Mouse (Mus musculus) embryonic fibroblast, embryonic 13.5 days (primary cell): ENCODE results near the gene Mrpl20. TPM values are rescaled to one million over a fixed set of nuclear protein-coding genes. Genes with fewer than 3 reads are reported as not detected.

Source experiments
- H3K27ac ChIP-seq: 2 replicates; pipeline ENCODE4 v1.5.1; 2012; ENCODE audit warnings: low read length, control low read depth, inconsistent platforms; ENCODE audit not compliant: insufficient read depth
- H3K4me1 ChIP-seq: 2 replicates; pipeline ENCODE4 v1.6.1; 2011; ENCODE audit warnings: low read length; ENCODE audit not compliant: control insufficient read depth, insufficient read depth
- H3K4me3 ChIP-seq: 2 replicates; pipeline ENCODE4 v1.5.1; 2011; ENCODE audit warnings: mild to moderate bottlenecking, control low read depth, low read length; ENCODE audit not compliant: insufficient read depth
- CTCF ChIP-seq: IDR thresholded peaks from 2 replicates; pipeline ENCODE4 v1.5.1; 2011; ENCODE audit warnings: mild to moderate bottlenecking, control low read depth, low read length, moderate library complexity, borderline replicate concordance; ENCODE audit not compliant: insufficient read depth
- POLR2A ChIP-seq: IDR thresholded peaks from 2 replicates; pipeline ENCODE4 v1.6.1; 2011; ENCODE audit warnings: low read depth, mild to moderate bottlenecking, control low read depth, low read length, moderate library complexity
- polyA plus RNA-seq: library from polyadenylated mRNA; stranded (reverse); fragments of >200 nt; gene quantifications from 2 replicates; pipeline ENCODE4 v1.2.4, GENCODE M21; 2011; ENCODE audit warnings: low read depth; ENCODE audit not compliant: missing spikeins, insufficient read length

The Mrpl20 gene
- 115 and 129 TPM in 2 replicates for polyA plus RNA-seq

- Histone ChIP-seq H3K4me3 (peak within 1 kb of the TSS; percentile 93), H3K27ac (no peak within 1 kb of the TSS), H3K4me1 (no peaks in the 10 kb centered on the region; the same call in 1 of the 2 replicates)
- no peak for TF ChIP-seq CTCF
- 0 out of 2 replicates have a peak, but pooled peaks have one; percentile 12 for TF ChIP-seq POLR2A
These were observed at the start of gene Mrpl20 for GRCm38 (mm10) chr4:155802741-155803339. Gene Mrpl20 (plus strand): TSS chr4:155802878.

- Histone ChIP-seq H3K27ac (no peak overlapping the region), H3K4me1 (peaks cover 5% of the 10 kb centered on the region; the same call in 1 of the 2 replicates), H3K4me3 (no peak overlapping the region)
- TF ChIP-seq CTCF (no peak), POLR2A (no peak)
These were observed 45.7 kb upstream of the Mrpl20 start for GRCm38 (mm10) chr4:155757011-155757410.

- no peak for TF ChIP-seq CTCF
- 0 out of 2 replicates have a peak, but pooled peaks have one; percentile 13 for TF ChIP-seq POLR2A
- Histone ChIP-seq H3K4me1 (peaks cover 5% of the 10 kb centered on the region; the same call in 1 of the 2 replicates), H3K4me3 (peak overlapping the region; percentile 96), H3K27ac (no peak overlapping the region)
These were observed 42.6 kb upstream of the Mrpl20 start for GRCm38 (mm10) chr4:155759862-155760612.

GRCm38 (mm10) chr4:155760613-155761355 is 41.9 kb upstream of the Mrpl20 start, which contains the start of gene Atad3a:
Gene Atad3a (minus strand): TSS chr4:155761093.
- Histone ChIP-seq H3K4me3 (peak within 1 kb of the TSS; percentile 96), H3K4me1 (peaks cover 5% of the 10 kb centered on the region; the same call in 1 of the 2 replicates), H3K27ac (no peak within 1 kb of the TSS)
- peak; percentile 89 for TF ChIP-seq POLR2A
- TF ChIP-seq CTCF = no peak

- H3K27ac ChIP-seq = no peak overlapping the region
- H3K4me3 ChIP-seq = peak overlapping the region; percentile 77
- H3K4me1 ChIP-seq = peaks cover 5% of the 10 kb centered on the region; the same call in 1 of the 2 replicates
- no peak for TF ChIP-seq POLR2A
- no peak for TF ChIP-seq CTCF
These were observed 41.1 kb upstream of the Mrpl20 start for GRCm38 (mm10) chr4:155761356-155762099.

- Histone ChIP-seq H3K4me1 (peaks cover 5% of the 10 kb centered on the region; the same call in 1 of the 2 replicates), H3K27ac (no peak overlapping the region), H3K4me3 (no peak overlapping the region)
- TF ChIP-seq CTCF (no peak), POLR2A (no peak)
These were observed 40.3 kb upstream of the Mrpl20 start for GRCm38 (mm10) chr4:155762357-155762756.

GRCm38 (mm10) chr4:155769496-155769879 is 33.2 kb upstream of the Mrpl20 start:
- TF ChIP-seq CTCF = no peak
- no peak for TF ChIP-seq POLR2A
- Histone ChIP-seq H3K4me3 (no peak overlapping the region), H3K27ac (no peak overlapping the region)

GRCm38 (mm10) chr4:155769880-155770512 is 32.7 kb upstream of the Mrpl20 start:
- TF ChIP-seq CTCF = peak; percentile 93
- TF ChIP-seq POLR2A = peak; percentile 70

More at GRCm38 (mm10) chr4:155769496-155769879, 33.2 kb upstream of the Mrpl20 start:
- H3K4me1 ChIP-seq = no peaks in the 10 kb centered on the region

GRCm38 (mm10) chr4:155770626-155771025 is 32.1 kb upstream of the Mrpl20 start:
- no peak for TF ChIP-seq CTCF
- no peak for TF ChIP-seq POLR2A
- H3K4me1 ChIP-seq = peaks cover 6% of the 10 kb centered on the region
- no peak overlapping the region for H3K27ac ChIP-seq
- H3K4me3 ChIP-seq = no peak overlapping the region

More at GRCm38 (mm10) chr4:155769880-155770512, 32.7 kb upstream of the Mrpl20 start:
- peak overlapping the region; percentile 32 for H3K4me3 ChIP-seq
- H3K4me1 ChIP-seq = peaks cover under 1% of the 10 kb centered on the region; the same call in 1 of the 2 replicates
- H3K27ac ChIP-seq = peak overlapping the region; percentile 43; the same call in 1 of the 2 replicates
